Mouse (Mus musculus) CH12.LX (cell line): ENCODE data around the gene Cacna1c. TPM values are rescaled to one million over a fixed set of nuclear protein-coding genes. Genes with fewer than 3 reads are reported as not detected.

Experiments used
- DNase-seq: peaks from one replicate; pipeline ENCODE4 v3.0.0-alpha.2; 2013; ENCODE audit errors: extremely low read depth
- H3K27ac ChIP-seq: 2 replicates; pipeline ENCODE4 v1.5.1; 2012; ENCODE audit warnings: low read depth, mild to moderate bottlenecking, control low read depth, moderate library complexity; ENCODE audit not compliant: insufficient read depth
- H3K27me3 ChIP-seq: replicated peaks from 2 replicates; pipeline ENCODE3; 2012; ENCODE audit warnings: inconsistent platforms
- H3K36me3 ChIP-seq, 2 experiments: replicated peaks in 1 of 2; 2 replicates each; pipeline versions ENCODE3 to v1.6.1; 2012; ENCODE audit warnings: inconsistent platforms in 1 of 2, low read length in 1 of 2, mild to moderate bottlenecking in 1 of 2, mixed read lengths in 1 of 2, moderate library complexity in 1 of 2; ENCODE audit not compliant: control insufficient read depth in 1 of 2, insufficient read depth in 1 of 2
- H3K4me1 ChIP-seq, 2 experiments: 2 replicates each; pipeline ENCODE4 v1.6.1; 2012; ENCODE audit warnings: inconsistent platforms in 1 of 2, moderate library complexity in 1 of 2; ENCODE audit not compliant: insufficient read depth in 2 of 2, control insufficient read depth in 1 of 2
- H3K4me2 ChIP-seq: 2 replicates; pipeline ENCODE4 v1.6.1; 2012; ENCODE audit warnings: low read depth, mild to moderate bottlenecking, control low read depth; ENCODE audit not compliant: poor library complexity, insufficient read depth, severe bottlenecking
- H3K4me3 ChIP-seq, 3 experiments: fragments of 150-350 bp in 1 of 3; sonication (generic) in 1 of 3; replicated peaks in 1 of 3; 2 replicates each; pipeline versions ENCODE3 to v1.5.1; 2011 to 2012; ENCODE audit warnings: low read depth in 2 of 3, low read length in 2 of 3, mild to moderate bottlenecking in 2 of 3, moderate library complexity in 2 of 3, control low read depth in 1 of 3, improper control_type of control experiment in 1 of 3, inconsistent platforms in 1 of 3, mixed read lengths in 1 of 3; ENCODE audit not compliant: poor library complexity in 1 of 3
- H3K79me2 ChIP-seq: replicated peaks from 2 replicates; pipeline ENCODE4 v1.6.1; 2012; ENCODE audit warnings: mild to moderate bottlenecking, moderate library complexity; ENCODE audit not compliant: control insufficient read depth, poor library complexity, insufficient read depth, severe bottlenecking; ENCODE audit errors: extremely low read depth
- H3K9ac ChIP-seq: 2 replicates; pipeline ENCODE4 v1.6.1; 2012; ENCODE audit warnings: low read depth, mild to moderate bottlenecking, control low read depth, moderate library complexity; ENCODE audit not compliant: insufficient read depth
- H3K9me3 ChIP-seq: replicated peaks from 2 replicates; pipeline ENCODE3; 2012; ENCODE audit warnings: low read length, inconsistent platforms, mixed read lengths
- BHLHE40 ChIP-seq: IDR thresholded peaks from 2 replicates; pipeline ENCODE4 v1.6.1; 2011; ENCODE audit warnings: mild to moderate bottlenecking, low read depth, low read length, improper control_type of control experiment
- CHD1 ChIP-seq: IDR thresholded peaks from 2 replicates; pipeline ENCODE4 v1.6.1; 2012; ENCODE audit warnings: low read depth, low read length, improper control_type of control experiment, inconsistent platforms
- E2F4 ChIP-seq: IDR thresholded peaks from 2 replicates; pipeline ENCODE4 v1.6.1; 2011; ENCODE audit warnings: low read depth, low read length, improper control_type of control experiment; ENCODE audit not compliant: insufficient replicate concordance
- ELF1 ChIP-seq: IDR thresholded peaks from 2 replicates; pipeline ENCODE4 v1.6.1; 2014; ENCODE audit warnings: low read depth, mild to moderate bottlenecking, inconsistent platforms, low read length, improper control_type of control experiment
- EP300 ChIP-seq: IDR thresholded peaks from 2 replicates; pipeline ENCODE4 v1.6.1; 2011; ENCODE audit warnings: low read length, improper control_type of control experiment
- ETS1 ChIP-seq: conservative IDR thresholded peaks from 2 replicates; pipeline ENCODE4 v1.6.1; 2012; ENCODE audit warnings: low read depth, mild to moderate bottlenecking, inconsistent platforms, low read length, improper control_type of control experiment, moderate library complexity
- GABPA ChIP-seq: IDR thresholded peaks from 2 replicates; pipeline ENCODE4 v1.6.1; 2012; ENCODE audit warnings: low read depth, low read length, improper control_type of control experiment, inconsistent platforms; ENCODE audit not compliant: insufficient replicate concordance
- IRF4 ChIP-seq: IDR thresholded peaks from 2 replicates; pipeline ENCODE4 v1.6.1; 2014; ENCODE audit warnings: low read depth, mild to moderate bottlenecking, inconsistent platforms, low read length, improper control_type of control experiment
- JUND ChIP-seq: conservative IDR thresholded peaks from 2 replicates; pipeline ENCODE4 v1.6.1; 2011; ENCODE audit warnings: low read depth, low read length, improper control_type of control experiment
- KAT2A ChIP-seq: IDR thresholded peaks from 2 replicates; pipeline ENCODE4 v1.6.1; 2012; ENCODE audit warnings: low read length, improper control_type of control experiment, inconsistent platforms; ENCODE audit not compliant: insufficient replicate concordance
- MAFK ChIP-seq: IDR thresholded peaks from 2 replicates; pipeline ENCODE4 v1.6.1; 2011; ENCODE audit warnings: low read length, improper control_type of control experiment; ENCODE audit not compliant: insufficient replicate concordance
- MAX ChIP-seq: IDR thresholded peaks from 2 replicates; pipeline ENCODE4 v1.6.1; 2011; ENCODE audit warnings: low read length, improper control_type of control experiment
- MAZ ChIP-seq: IDR thresholded peaks from 2 replicates; pipeline ENCODE4 v1.6.1; 2012; ENCODE audit warnings: low read depth, mild to moderate bottlenecking, inconsistent platforms, low read length, improper control_type of control experiment, moderate library complexity
- MEF2A ChIP-seq: IDR thresholded peaks from 2 replicates; pipeline ENCODE4 v1.6.1; 2014; ENCODE audit warnings: low read depth, mild to moderate bottlenecking, inconsistent platforms, low read length, improper control_type of control experiment, borderline replicate concordance
- MXI1 ChIP-seq: IDR thresholded peaks from 2 replicates; pipeline ENCODE4 v1.6.1; 2011; ENCODE audit warnings: mild to moderate bottlenecking, low read depth, low read length, improper control_type of control experiment
- MYC ChIP-seq: IDR thresholded peaks from 2 replicates; pipeline ENCODE4 v1.6.1; 2011; ENCODE audit warnings: low read depth, mild to moderate bottlenecking, improper control_type of control experiment, low read length
- NELFE ChIP-seq: IDR thresholded peaks from 2 replicates; pipeline ENCODE4 v1.6.1; 2011; ENCODE audit warnings: low read depth, low read length, improper control_type of control experiment
- NRF1 ChIP-seq: IDR thresholded peaks from 2 replicates; pipeline ENCODE4 v1.6.1; 2014; ENCODE audit warnings: low read depth, mild to moderate bottlenecking, inconsistent platforms, low read length, improper control_type of control experiment, moderate library complexity
- PAX5 ChIP-seq: IDR thresholded peaks from 2 replicates; pipeline ENCODE4 v1.6.1; 2012; ENCODE audit warnings: low read length, inconsistent platforms, mixed read lengths
- POLR2AphosphoS2 ChIP-seq: IDR thresholded peaks from 2 replicates; pipeline ENCODE4 v1.6.1; 2011; ENCODE audit warnings: low read depth, low read length, improper control_type of control experiment
- RAD21 ChIP-seq: IDR thresholded peaks from 2 replicates; pipeline ENCODE4 v1.6.1; 2011; ENCODE audit warnings: low read depth, mild to moderate bottlenecking, low read length, improper control_type of control experiment, moderate library complexity
- TBP ChIP-seq: conservative IDR thresholded peaks from 2 replicates; pipeline ENCODE4 v1.6.1; 2011; ENCODE audit warnings: low read depth, low read length, improper control_type of control experiment
- TCF12 ChIP-seq: IDR thresholded peaks from 2 replicates; pipeline ENCODE4 v1.6.1; 2014; ENCODE audit warnings: low read depth, mild to moderate bottlenecking, inconsistent platforms, low read length, improper control_type of control experiment
- USF1 ChIP-seq: IDR thresholded peaks from 2 replicates; pipeline ENCODE4 v1.6.1; 2014; ENCODE audit warnings: low read depth, mild to moderate bottlenecking, inconsistent platforms, low read length, improper control_type of control experiment
- USF2 ChIP-seq: conservative IDR thresholded peaks from 2 replicates; pipeline ENCODE4 v1.6.1; 2011; ENCODE audit warnings: low read depth, low read length, improper control_type of control experiment
- ZC3H11A ChIP-seq: IDR thresholded peaks from 2 replicates; pipeline ENCODE4 v1.6.1; 2012; ENCODE audit warnings: low read depth, mild to moderate bottlenecking, inconsistent platforms, low read length, improper control_type of control experiment
- ZKSCAN1 ChIP-seq: IDR thresholded peaks from 2 replicates; pipeline ENCODE4 v1.6.1; 2012; ENCODE audit warnings: low read depth, inconsistent platforms, low read length, improper control_type of control experiment, borderline replicate concordance
- ZNF384 ChIP-seq: IDR thresholded peaks from 2 replicates; pipeline ENCODE4 v1.6.1; 2012; ENCODE audit warnings: low read depth, low read length, improper control_type of control experiment, inconsistent platforms
- dilution Hi-C: fragments of 300-500 bp; cut with MboI; formaldehyde crosslinking; loops from 2 replicates; pipeline ENCODE4 v1.14.3; 2020; ENCODE audit warnings: low sequenced_read_pairs; ENCODE audit not compliant: extremely low pct_unique_long_range_greater_than_20kb, extremely low pct_ligation_motif_present
- in situ Hi-C: fragments of 300-500 bp; cut with MboI; formaldehyde crosslinking; loops from 3 replicates; pipeline ENCODE4 v1.14.3; 2019; ENCODE audit warnings: low sequenced_read_pairs, low pct_ligation_motif_present, low pct_unique_long_range_greater_than_20kb, mixed read lengths
- polyA plus RNA-seq: library from polyadenylated mRNA; unstranded; fragments of >175 nt; gene quantifications from 2 replicates; pipeline ENCODE4 v1.2.1, GENCODE M21; 2012; ENCODE audit warnings: low read depth; ENCODE audit not compliant: insufficient read length
- total RNA-seq, 2 experiments: library from RNA; depleted of rRNA; stranded (reverse); fragments of 300-350 nt in 1 of 2; fragments of >200 nt in 1 of 2; gene quantifications; 2 replicates each; pipeline ENCODE4 v1.2.3; 2012 to 2014

Gene Cacna1c
- total and polyA plus RNA-seq, 3 experiments: 0.04 TPM; not detected in 2

DNA sequence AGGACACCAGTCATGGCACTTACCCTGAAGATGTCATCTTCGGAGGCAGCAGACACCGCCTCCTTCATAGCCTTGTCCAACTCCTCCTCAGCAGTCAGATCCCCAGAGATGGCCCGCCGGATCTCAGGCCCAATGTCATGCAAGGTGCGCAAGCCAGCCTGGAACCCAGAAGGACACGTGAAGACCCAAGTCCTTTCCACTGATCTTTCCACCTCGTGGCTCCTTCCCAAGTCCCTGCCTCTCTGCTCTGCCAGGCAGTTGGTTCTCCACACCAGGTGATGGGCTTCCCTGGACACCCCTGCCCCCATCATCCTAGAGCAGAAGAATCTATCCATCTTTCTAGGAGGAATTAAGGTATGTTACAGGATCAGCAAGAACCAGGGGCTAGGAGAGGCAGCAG, 592.4 kb downstream of the Cacna1c start:
- Histone ChIP-seq H3K4me1 (0 out of 4 replicates have a peak, but pooled peaks cover 0 to 3% of the 10 kb centered on the region in 2 experiments), H3K4me3 (no peak overlapping the region), H3K27ac (no peak overlapping the region), H3K79me2 (no peaks in the 10 kb centered on the region), H3K4me2 (no peak overlapping the region), H3K27me3 (peaks cover 87% of the 10 kb centered on the region), H3K36me3 (no peaks in the 10 kb centered on the region), H3K9ac (no peak overlapping the region), H3K9me3 (no peaks in the 10 kb centered on the region)
- TF ChIP-seq USF2: no peak
- no peak for TF ChIP-seq NELFE
- TF ChIP-seq MAX: no peak
- no peak for TF ChIP-seq NRF1
- no peak for TF ChIP-seq CHD1
- TF ChIP-seq ETS1: no peak
- no peak for TF ChIP-seq ZC3H11A
- no peak for TF ChIP-seq JUND
- no peak for TF ChIP-seq USF1
- no peak for TF ChIP-seq BHLHE40
- TF ChIP-seq MEF2A: no peak
- TF ChIP-seq MAZ: no peak
- TF ChIP-seq ZNF384: no peak
- TF ChIP-seq TBP: no peak
- no peak for TF ChIP-seq TCF12
- TF ChIP-seq E2F4: no peak
- TF ChIP-seq PAX5: no peak
- TF ChIP-seq ZKSCAN1: no peak
- TF ChIP-seq MYC: no peak
- dilution Hi-C loops: no loop called here
- in situ Hi-C loops: loop anchor here (25.0 kb wide), 1 partner anchor 733 kb away; the partner anchor contains the start of gene Lrtm2
- DNase-seq: no peak

GRCm38 (mm10) chr6:118595681-118596055, 600.5 kb downstream of the Cacna1c start:
- no peak overlapping the region for H3K27ac ChIP-seq
- TF ChIP-seq KAT2A (no peak), ZKSCAN1 (no peak), ETS1 (no peak), NRF1 (no peak), USF2 (no peak), GABPA (no peak), E2F4 (no peak), MAZ (no peak), TCF12 (no peak), MEF2A (no peak), EP300 (no peak), MXI1 (no peak), ELF1 (no peak), MAX (no peak), POLR2AphosphoS2 (no peak), MAFK (no peak), RAD21 (no peak), IRF4 (no peak), ZC3H11A (no peak), NELFE (no peak)
- peaks cover 10 to 20% of the 10 kb centered on the region in 2 experiments for H3K4me1 ChIP-seq
- no peak overlapping the region for H3K4me2 ChIP-seq
- H3K4me3 ChIP-seq: no peak overlapping the region
- no peak for DNase-seq
- H3K27me3 ChIP-seq: peaks cover 87% of the 10 kb centered on the region
- in situ Hi-C loops: no loop called here
- no peak overlapping the region for H3K9ac ChIP-seq
- H3K9me3 ChIP-seq: no peaks in the 10 kb centered on the region
- dilution Hi-C loops: no loop called here
- no peaks in the 10 kb centered on the region for H3K36me3 ChIP-seq
- H3K79me2 ChIP-seq: no peaks in the 10 kb centered on the region
